ENCODE assay signal across 17 mouse cellular contexts in the genomic region with DNA sequence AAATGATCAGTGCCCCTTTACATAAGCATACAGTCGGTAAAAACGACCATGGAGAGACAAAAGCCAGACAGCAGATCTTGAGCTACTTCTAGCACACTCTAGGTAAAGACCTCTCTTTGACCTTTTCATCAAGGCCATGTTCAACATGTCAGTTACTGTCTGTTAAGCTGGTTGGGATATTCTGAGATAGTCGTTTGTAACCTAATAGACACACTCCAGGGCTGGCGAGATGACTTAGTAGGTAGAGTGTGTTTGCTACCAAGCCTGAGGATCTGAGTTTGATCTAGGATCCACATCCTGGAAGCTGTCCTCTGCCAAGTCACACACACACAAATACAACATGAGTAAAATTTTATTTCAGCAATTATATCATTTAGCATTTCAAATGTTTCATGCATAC.
"Had no signal": no experiment of that assay in that cellular context is flagged by ENCODE, and none has a peak within 500 bp of the region (broad histone marks: within the 10 kb centered on the region; RNA-seq: fewer than 3 reads in every experiment).

No protein-coding gene starts in this region.

- H3K4me3 ChIP-seq: kidney, embryonic 15.5 days; limb, embryonic 13.5 days; megakaryocyte, embryonic 14.5 days; midbrain, embryonic 12.5 days; neural tube, embryonic 13.5 days had no signal

- DNase-seq: kidney, adult 2 months; kidney, postnatal 14 days; lung, postnatal 10 days; retina, postnatal 1 day; right cerebral cortex, postnatal 4 days; spleen, adult 18-20 months; thymus, adult 18-20 months; thymus, postnatal 14 days had no signal

- H3K27ac ChIP-seq: kidney, embryonic 15.5 days; limb, embryonic 13.5 days; liver, embryonic 14.5 days; macrophage; midbrain, embryonic 12.5 days; neural tube, embryonic 13.5 days had no signal

- H3K4me1 ChIP-seq: kidney, embryonic 15.5 days; limb, embryonic 13.5 days; midbrain, embryonic 12.5 days; neural tube, embryonic 13.5 days had no signal

- ATAC-seq: intestine, embryonic 16.5 days; midbrain, embryonic 16.5 days had no signal

- H3K4me2 ChIP-seq: kidney, embryonic 15.5 days; limb, embryonic 13.5 days; midbrain, embryonic 12.5 days; neural tube, embryonic 13.5 days had no signal

- H3K9me3 ChIP-seq: kidney, embryonic 15.5 days; limb, embryonic 13.5 days; megakaryocyte, embryonic 14.5 days; midbrain, embryonic 12.5 days; neural tube, embryonic 13.5 days had no signal

- H3K27me3 ChIP-seq: kidney, embryonic 15.5 days; limb, embryonic 13.5 days; megakaryocyte, embryonic 14.5 days; midbrain, embryonic 12.5 days; neural tube, embryonic 13.5 days had no signal

- H3K9ac ChIP-seq: kidney, embryonic 15.5 days; limb, embryonic 13.5 days; liver, embryonic 14.5 days; midbrain, embryonic 12.5 days; neural tube, embryonic 13.5 days had no signal
